Mouse (Mus musculus) megakaryocyte, embryonic 14.5 days (primary cell): ENCODE data around the gene 6820408C15Rik.

Source experiments
- FLI1 ChIP-seq: IDR thresholded peaks from 2 replicates; pipeline ENCODE4 v1.6.1; 2012; ENCODE audit warnings: low read length, inconsistent platforms, mixed read lengths
- GATA1 ChIP-seq: IDR thresholded peaks from 3 replicates; pipeline ENCODE4 v1.6.1; 2012; ENCODE audit warnings: mixed read lengths, low read length, inconsistent platforms, borderline replicate concordance

- TF ChIP-seq GATA1 (no peak), FLI1 (no peak)
These were observed 57.0 kb downstream of the 6820408C15Rik start for GRCm38 (mm10) chr2:152472434-152472833.
